Mouse (Mus musculus) bone marrow macrophage, adult 2 months (primary cell): ENCODE data around the gene Cysltr1. TPM values are rescaled to one million over a fixed set of nuclear protein-coding genes. Genes with fewer than 3 reads are reported as not detected.

Experiments
- H3K27ac ChIP-seq: 2 replicates; pipeline ENCODE4 v1.5.1; 2012; ENCODE audit warnings: low read depth, low read length; ENCODE audit not compliant: insufficient read depth
- H3K4me1 ChIP-seq: 2 replicates; pipeline ENCODE4 v1.6.1; 2012; ENCODE audit warnings: low read length; ENCODE audit not compliant: control insufficient read depth, insufficient read depth
- H3K4me3 ChIP-seq: 2 replicates; pipeline ENCODE4 v1.5.1; 2012; ENCODE audit warnings: mild to moderate bottlenecking, low read length, moderate library complexity; ENCODE audit not compliant: insufficient read depth
- CTCF ChIP-seq: IDR thresholded peaks from 2 replicates; pipeline ENCODE4 v1.5.1; 2012; ENCODE audit warnings: low read depth, mild to moderate bottlenecking, low read length, moderate library complexity
- POLR2A ChIP-seq: IDR thresholded peaks from 2 replicates; pipeline ENCODE4 v1.6.1; 2012; ENCODE audit warnings: mild to moderate bottlenecking, low read depth, low read length, borderline replicate concordance
- polyA plus RNA-seq: library from polyadenylated mRNA; stranded (reverse); fragments of >200 nt; gene quantifications from 2 replicates; pipeline ENCODE4 v1.2.4, GENCODE M21; 2012; ENCODE audit not compliant: missing spikeins, insufficient read depth, insufficient read length

Cysltr1 gene
- polyA plus RNA-seq, 1 experiment = 51.5 TPM

- Histone ChIP-seq H3K4me3 (no peak overlapping the region), H3K27ac (no peak overlapping the region), H3K4me1 (no peaks in the 10 kb centered on the region)
- TF ChIP-seq CTCF (no peak), POLR2A (no peak)
Measured at GRCm38 (mm10) chrX:106580410-106580809, 23.1 kb downstream of the Cysltr1 start.

DNA sequence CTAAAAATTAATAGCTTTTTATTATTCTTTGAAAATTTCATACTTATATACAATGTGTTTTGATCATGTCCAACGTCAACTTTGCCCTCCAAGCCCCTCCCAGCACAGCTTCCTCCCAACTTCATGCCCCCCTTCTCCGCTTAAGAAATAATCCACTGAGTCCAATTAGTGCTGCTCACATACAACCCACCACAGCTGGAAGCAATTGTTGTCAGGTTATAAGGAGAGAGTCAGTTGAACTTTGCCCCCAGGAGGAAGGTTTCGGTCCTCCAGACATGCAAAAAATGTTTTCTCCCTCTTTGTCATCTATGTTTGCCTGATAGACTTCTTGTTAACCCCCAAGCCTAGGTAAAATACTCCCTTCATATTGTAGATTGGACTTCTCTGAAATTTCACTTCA lies 24.5 kb downstream of the Cysltr1 start:
- no peak overlapping the region for H3K27ac ChIP-seq
- no peak overlapping the region for H3K4me3 ChIP-seq
- TF ChIP-seq POLR2A (no peak), CTCF (no peak)
- no peaks in the 10 kb centered on the region for H3K4me1 ChIP-seq

DNA sequence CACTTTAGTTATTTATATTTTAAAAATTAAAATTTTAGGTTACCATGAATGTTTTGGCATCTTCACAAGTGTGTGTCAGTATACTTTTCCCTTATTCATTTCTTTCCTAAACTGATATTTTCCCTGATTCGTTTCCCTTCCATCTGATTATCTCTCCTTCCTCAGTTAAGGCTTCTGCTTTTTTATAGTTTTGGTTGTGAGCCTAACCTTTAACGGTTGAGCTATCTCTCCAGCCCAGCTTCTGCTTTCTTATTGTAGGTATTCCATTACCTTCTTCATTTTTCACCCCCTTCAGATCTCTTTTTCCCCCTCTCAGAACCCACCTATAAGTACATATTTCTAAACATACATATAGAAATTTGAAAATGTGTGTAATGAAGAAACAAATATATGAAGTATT lies 48.0 kb downstream of the Cysltr1 start:
- no peaks in the 10 kb centered on the region for H3K4me1 ChIP-seq
- H3K27ac ChIP-seq = no peak overlapping the region
- TF ChIP-seq CTCF (no peak), POLR2A (no peak)
- H3K4me3 ChIP-seq = no peak overlapping the region

GRCm38 (mm10) chrX:106536359-106536758 lies 67.1 kb downstream of the Cysltr1 start:
- Histone ChIP-seq H3K27ac (no peak overlapping the region), H3K4me3 (no peak overlapping the region), H3K4me1 (no peaks in the 10 kb centered on the region)
- TF ChIP-seq CTCF (no peak), POLR2A (no peak)

Other genes with a start within 250 kb of the Cysltr1 start
- not detected in 2 replicates for gene Fndc3c1, start 118.3 kb downstream of the Cysltr1 start, polyA plus RNA-seq
- gene Gm5127, start 20.5 kb downstream of the Cysltr1 start, polyA plus RNA-seq = 0.91 and 0.99 TPM in 2 replicates
- gene Rtl3, start 237.0 kb upstream of the Cysltr1 start, polyA plus RNA-seq = not detected in 2 replicates